Mouse (Mus musculus): ENCODE data around the gene Arf3. TPM values are rescaled to one million over a fixed set of nuclear protein-coding genes. Genes with fewer than 3 reads are reported as not detected.
"Not testable (repeated sequence)": the region's sequence is repeated elsewhere in the genome, so short reads cannot be mapped to it uniquely, and the experiment has no call there.

The Arf3 gene
- total RNA-seq, 2 experiments from 2014 or later, result 30.8 to 31.7 TPM

DNA sequence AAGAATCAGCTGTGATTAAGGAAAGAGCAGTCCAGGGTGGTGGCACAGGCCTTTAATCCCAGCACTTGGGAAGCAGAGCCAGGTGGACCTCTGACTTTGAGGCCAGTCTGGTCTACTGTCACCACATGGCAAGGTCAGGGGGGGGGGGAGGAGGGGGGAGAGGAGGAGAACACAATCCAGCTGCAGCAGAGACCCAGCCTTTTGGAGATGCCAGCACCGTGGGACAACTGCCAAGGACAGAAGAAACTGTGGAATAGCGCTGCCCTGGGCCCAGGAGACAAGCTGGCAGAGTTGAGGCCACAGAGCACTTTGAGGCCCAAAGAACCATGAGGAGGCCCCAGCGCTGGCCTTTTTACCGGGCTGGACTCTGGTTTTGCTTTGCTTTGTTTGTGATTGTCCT, 2.9 kb upstream of the Arf3 start:
- no peak for DNase-seq (ENCODE audit: low spot score in 2 of 2)

DNA sequence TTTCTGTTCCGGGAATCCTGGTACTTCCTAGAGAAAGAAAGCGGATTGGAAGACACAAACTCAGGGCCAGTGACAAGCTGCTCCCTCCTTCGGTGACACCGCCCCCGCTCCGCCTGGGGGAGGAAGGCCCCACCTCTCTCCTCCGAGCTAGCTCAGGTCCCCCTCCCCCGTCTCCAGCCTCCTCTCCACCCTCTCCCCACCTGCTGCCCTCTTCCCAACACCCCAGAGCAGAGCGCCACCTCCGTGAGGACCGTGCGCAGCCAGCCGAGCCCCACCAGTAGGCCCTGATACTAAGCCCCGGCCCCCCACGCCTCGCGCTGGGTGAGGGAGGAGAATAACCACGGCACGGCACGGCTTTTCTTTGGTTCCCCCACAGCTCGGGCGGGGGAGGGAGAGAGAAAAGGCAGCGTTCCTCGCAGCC, 803 bp downstream of the Arf3 start:
- DNase-seq (ENCODE audit: low spot score in 2 of 2), result peak; percentile 58 to 72

DNA sequence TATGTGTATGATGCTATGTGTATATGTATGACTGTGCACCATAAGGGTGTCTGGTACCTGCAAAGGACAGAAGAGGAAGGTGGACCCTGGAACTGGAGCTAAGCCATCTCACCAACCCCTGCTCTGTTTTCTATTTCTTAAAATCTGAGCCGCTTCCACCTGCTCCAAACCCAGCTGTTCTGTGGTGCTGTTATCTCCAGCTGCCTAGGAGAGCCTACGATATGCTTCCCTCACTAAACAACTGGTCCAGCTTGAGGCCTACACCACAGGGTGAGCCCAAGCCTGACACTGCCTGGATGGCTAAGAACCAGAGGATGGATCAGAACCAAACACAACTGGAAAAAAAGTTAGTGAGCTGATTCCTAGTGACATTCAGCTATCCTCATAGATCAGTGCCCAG, 8.9 kb downstream of the Arf3 start:
- DNase-seq (ENCODE audit: low spot score in 2 of 2), result no peak

GRCm38 (mm10) chr15:98753021-98753423, 10.0 kb downstream of the Arf3 start:
- DNase-seq (ENCODE audit: low spot score in 2 of 2), result no peak

GRCm38 (mm10) chr15:98749093-98749492, 13.9 kb downstream of the Arf3 start:
- DNase-seq (ENCODE audit: low spot score in 2 of 2), result no peak

- DNase-seq (ENCODE audit: low spot score in 2 of 2), result no peak
These were observed 15.7 kb downstream of the Arf3 start for GRCm38 (mm10) chr15:98747296-98747695.

DNA sequence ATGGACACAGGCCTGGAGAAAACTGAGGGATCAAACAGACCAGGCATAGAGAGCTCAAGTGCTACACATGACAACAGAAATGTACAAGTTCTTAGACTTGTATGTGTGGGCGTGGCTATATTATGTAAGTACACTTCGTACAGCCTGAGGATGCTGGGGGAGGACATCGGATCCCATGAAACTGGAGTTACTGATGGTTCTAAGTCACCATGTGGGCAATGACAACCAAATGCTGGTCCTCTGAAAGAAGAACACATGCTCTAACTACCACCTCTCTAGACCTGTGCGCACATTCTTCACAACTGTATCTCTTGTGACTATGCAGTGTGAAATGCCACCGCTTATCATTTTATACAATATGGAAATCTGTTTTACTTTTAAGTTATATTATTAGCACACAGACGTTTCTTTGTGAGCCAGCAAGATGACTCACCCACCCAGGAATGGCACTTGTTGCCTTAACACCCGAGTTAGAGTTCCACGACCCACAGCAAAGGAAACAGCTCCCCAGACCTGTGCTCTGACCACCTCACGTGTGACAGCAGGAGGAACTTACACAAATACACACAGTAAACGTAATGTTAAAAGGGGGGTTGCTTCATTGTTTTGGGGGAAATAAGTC, 16.6 kb downstream of the Arf3 start:
- DNase-seq (ENCODE audit: low spot score in 2 of 2), result no peak

DNA sequence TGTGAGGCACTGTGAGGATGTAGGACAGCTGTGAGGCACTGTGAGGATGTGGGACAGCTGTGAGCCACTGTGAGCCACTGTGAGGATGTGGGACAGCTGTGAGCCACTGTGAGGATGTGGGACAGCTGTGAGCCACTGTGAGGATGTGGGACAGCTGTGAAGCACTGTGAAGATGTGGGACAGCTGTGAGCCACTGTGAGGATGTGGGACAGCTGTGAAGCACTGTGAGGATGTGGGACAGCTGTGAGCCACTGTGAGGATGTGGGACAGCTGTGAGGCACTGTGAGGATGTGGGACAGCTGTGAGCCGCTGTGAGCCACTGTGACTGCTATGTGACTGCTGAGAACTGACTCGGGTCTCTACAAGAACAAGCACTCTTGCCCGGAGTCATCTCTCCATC, 19.2 kb downstream of the Arf3 start:
- not testable (repeated sequence) for DNase-seq (ENCODE audit: low spot score in 2 of 2)

DNA sequence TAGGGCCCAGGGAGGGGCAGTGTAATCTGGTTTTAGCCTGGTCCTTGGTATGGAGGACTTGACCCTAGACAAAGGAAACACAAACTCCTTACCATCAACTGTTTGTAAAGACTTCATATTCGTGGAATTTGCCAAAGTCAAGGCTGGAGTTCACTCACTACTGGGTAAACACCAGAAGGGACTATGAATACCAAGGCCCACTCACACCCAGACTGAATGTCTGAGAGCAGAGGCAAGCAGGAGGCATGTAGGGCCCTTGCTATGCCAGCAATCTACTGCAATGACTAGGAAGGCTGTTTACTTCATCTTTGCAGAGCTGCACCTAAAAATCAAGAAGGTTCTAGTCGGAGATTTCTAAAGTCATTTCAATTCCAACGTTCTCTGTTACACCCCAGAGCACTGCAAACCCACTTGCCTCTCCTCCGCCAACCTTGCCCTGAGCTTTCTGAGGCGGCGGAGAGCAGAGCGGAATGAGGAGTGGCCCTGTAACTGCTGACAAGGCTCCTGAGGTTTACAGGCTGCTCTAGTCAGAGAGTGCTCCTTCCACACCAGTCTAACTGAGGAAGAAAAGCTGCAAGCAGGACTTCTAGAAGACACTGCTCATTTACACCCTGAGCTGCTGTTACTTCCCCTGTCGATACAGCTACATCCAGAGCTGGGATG, 20.1 kb downstream of the Arf3 start:
- DNase-seq (ENCODE audit: low spot score in 2 of 2), result no peak

GRCm38 (mm10) chr15:98740219-98740618, 22.8 kb downstream of the Arf3 start:
- DNase-seq (ENCODE audit: low spot score in 2 of 2), result no peak

- DNase-seq (ENCODE audit: low spot score in 2 of 2), result no peak
These were observed 24.2 kb downstream of the Arf3 start for GRCm38 (mm10) chr15:98738796-98739195.

DNA sequence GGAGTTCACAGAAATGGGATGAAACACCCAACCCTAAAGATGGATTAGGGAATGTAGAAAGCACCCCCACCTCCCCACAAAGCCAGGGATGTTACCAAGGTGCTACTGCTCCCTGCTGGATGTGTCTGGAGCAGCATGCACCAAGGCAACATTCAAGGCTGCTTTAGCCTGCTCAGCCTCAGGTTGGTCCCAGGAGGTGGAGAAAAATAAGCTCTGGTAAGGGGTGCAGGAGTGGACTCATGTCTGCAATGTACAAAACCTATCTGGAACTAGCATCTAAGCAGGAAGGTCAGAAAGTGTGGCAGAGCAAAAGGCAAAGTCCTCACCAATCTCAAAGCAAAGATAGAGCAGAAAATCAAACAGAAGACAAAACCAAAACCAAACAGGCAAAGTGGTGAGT, 25.1 kb downstream of the Arf3 start:
- DNase-seq (ENCODE audit: low spot score in 2 of 2), result no peak

DNA sequence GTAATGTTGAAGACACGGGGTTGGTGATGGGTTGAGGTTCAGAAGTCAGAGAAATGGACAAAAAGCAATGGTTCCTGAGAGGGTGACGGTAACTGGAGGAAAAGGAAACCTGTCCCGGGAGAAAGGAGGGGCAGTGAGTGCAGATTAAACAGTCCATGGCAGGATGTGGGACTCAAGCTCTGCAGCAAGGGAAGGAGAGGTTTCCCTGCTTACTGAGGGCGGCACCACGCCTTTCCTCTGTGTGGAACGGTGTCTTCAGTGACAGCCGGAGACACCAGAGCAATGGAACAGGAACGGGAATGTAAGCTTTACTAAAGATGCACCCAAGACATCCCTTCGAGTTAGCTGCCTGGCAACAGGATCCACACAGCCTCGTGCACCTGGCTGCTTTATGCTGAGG, 26.5 kb downstream of the Arf3 start:
- DNase-seq (ENCODE audit: low spot score in 2 of 2), result no peak

DNA sequence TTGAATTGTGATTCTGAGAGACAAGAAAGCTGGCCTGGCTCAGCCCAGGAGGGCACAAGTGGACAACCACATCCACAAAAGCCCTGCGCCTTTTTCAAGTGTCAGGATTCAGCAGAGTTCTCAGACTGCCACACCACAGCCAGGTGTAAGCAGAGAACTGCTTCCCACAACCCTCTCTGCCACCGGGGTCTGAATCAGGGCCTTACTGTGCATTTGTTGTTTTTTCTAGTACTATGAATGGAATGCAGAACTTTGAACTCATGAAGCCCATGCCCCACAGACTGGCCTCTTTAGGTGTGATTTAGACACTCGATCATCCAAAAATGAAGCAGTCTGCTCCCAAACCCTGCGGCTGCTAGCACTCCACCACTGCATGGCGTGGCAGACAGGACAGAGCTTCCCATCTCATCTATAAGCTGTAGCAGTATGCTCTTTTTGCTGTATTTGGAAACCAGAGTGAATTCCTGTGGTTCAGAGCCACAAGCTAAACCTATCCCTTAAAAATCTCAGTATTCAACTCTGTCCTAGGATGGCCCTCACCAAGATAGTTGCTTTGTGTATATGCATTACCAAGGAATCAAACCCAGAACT, 28.9 kb downstream of the Arf3 start:
- DNase-seq (ENCODE audit: low spot score in 2 of 2), result no peak

DNA sequence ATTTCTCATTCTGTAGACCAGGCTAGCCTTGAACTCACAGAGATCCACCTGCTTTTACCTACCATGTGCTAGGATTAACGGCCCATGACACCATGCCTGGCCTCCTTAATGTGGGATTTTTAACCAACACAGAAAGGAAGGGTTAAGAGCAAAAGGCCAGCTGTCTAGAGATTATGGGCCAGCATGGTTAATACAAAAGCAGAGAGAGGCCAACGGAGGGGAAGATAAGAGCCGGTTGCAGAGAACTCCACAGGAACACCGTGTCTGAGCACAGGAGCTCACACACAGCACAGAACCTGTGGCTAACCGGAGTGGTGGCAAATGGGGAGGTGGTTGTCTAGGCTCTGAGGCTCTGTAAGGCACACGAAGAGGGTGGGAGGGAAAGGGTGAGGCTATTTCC, 29.6 kb downstream of the Arf3 start:
- DNase-seq (ENCODE audit: low spot score in 2 of 2), result no peak

- no peak for DNase-seq (ENCODE audit: low spot score in 2 of 2)
These were observed 30.9 kb downstream of the Arf3 start for GRCm38 (mm10) chr15:98732006-98732531.

GRCm38 (mm10) chr15:98730790-98731189, 32.2 kb downstream of the Arf3 start:
- DNase-seq (ENCODE audit: low spot score in 2 of 2), result no peak

GRCm38 (mm10) chr15:98729791-98730545, 33.0 kb downstream of the Arf3 start:
- no peak for DNase-seq (ENCODE audit: low spot score in 2 of 2)

- no peak for DNase-seq (ENCODE audit: low spot score in 2 of 2)
These were observed 34.6 kb downstream of the Arf3 start for GRCm38 (mm10) chr15:98728366-98728765.

GRCm38 (mm10) chr15:98727443-98728321, 35.3 kb downstream of the Arf3 start, which contains the start of gene Fkbp11:
Gene Fkbp11, minus strand, starts transcription at chr15:98728198.
- peak; percentile 28 to 60 for DNase-seq (ENCODE audit: low spot score in 2 of 2)

DNA sequence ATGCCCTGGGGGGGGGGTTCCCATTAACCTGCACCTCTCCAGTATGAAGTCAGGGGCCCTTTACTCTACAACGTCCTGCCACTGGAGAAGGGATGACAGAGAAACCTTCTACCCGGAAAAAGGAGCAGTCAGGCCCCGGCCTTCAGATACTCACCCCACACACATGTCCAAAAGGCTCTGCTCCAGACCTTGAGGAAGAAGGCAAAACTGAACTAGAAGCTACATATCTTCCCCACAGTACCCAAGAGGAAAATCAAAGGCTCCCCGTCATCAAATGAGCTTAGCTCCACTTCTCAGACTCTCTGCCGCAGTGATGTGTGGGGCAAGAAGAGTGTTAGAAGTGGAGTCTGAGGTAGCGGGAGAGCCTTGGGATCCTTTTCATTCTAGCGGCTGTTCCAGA, 36.3 kb downstream of the Arf3 start:
- no peak for DNase-seq (ENCODE audit: low spot score in 2 of 2)

Data from gastrocnemius, postnatal 4 days (tissue).